Mouse (Mus musculus) inflammation-experienced regulatory T-cells, adult 6 months (primary cell): ENCODE data around the gene Zfp90. TPM values are rescaled to one million over a fixed set of nuclear protein-coding genes. Genes with fewer than 3 reads are reported as not detected.

Experiments used
- ATAC-seq: one replicate; pipeline ENCODE4 v1.8.0; 2017
- polyA plus RNA-seq, 3 experiments: library from polyadenylated mRNA; unstranded; fragments of 100-300 nt; shearing (Covaris generic); gene quantifications; one replicate each; pipeline ENCODE4 v1.2.1; 2017

Gene Zfp90
- polyA plus RNA-seq, 3 experiments from 2014 or later = 2.6 to 5.2 (median 3.6) TPM

DNA sequence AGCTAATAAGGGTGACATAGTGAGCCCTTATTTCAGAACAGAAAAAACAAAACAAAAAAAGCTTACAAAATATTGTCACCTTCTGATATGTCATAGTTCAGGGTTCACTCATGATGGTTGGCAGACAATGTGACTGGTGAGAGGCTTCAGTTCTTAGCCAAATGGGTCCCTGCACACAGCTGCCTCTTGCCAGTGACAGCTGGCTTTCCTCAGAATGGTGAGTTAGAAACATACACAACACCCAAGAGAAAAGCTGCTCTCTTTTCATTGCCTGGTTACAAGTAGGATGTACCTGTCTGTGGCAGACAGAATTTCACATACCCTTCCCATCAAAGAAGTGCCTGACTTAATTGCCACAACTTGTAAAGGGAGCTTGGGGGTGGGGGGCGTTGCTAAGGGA, 18.5 kb downstream of the Zfp90 start:
- no peak for ATAC-seq

GRCm38 (mm10) chr8:106437781-106438180, 22.7 kb downstream of the Zfp90 start:
- ATAC-seq = no peak

GRCm38 (mm10) chr8:106440146-106440545, 25.0 kb downstream of the Zfp90 start:
- no peak for ATAC-seq

DNA sequence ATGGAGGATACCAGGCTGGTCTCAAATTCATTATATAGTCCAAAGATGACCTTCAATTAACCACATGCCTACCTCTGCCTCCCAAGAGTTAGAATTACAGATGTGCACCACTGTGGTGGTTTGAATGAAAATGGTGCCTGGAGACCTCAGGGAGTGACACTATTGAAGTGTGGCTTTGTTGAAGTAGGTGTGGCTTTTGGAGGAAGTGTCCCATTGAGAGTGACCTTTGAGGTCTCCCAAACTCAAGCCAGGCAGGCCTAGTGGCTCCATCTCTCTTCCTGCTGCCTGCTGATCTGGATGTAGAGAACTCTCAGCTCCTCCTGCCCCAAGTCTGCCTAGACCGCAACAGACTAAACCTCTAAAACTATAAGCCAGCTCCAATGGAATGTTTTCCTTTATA, 27.6 kb downstream of the Zfp90 start:
- ATAC-seq = no peak

GRCm38 (mm10) chr8:106451301-106452085, 36.4 kb downstream of the Zfp90 start:
- no peak for ATAC-seq

DNA sequence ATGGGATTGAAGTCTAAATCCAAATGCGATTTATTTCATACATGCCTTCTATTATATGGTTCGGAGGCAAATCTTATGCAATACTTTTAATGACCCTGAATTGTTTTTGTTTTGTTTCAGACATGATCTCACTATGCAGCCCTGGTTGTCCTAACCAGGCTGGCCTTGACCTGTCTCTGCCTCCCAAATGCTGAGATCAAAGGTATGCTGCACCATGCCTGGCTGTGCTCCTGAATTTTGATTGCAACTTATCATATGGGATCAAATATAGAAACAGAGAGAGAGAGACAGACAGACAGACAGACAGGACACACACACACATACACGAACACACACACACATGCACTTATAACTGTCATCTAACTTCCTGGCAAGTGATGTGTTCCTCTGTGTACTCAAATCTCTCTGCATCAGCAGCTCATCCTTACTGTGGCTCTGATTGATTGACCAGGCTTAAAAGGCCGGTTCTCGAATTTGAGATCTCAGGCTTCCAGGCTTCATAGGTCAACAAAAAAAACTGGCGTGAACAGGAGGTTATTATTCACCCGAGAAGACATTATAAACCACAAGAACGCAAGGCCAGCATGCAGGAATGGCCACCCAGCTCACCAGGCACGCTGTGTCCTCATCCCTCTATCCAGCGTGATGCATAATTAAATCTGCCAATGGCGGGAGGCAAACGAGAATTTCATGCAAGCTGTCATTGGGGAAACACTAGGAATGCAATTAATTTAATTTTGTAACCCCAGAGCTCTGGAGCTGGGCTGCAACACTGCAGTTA, 37.8 kb downstream of the Zfp90 start:
- ATAC-seq = no peak

DNA sequence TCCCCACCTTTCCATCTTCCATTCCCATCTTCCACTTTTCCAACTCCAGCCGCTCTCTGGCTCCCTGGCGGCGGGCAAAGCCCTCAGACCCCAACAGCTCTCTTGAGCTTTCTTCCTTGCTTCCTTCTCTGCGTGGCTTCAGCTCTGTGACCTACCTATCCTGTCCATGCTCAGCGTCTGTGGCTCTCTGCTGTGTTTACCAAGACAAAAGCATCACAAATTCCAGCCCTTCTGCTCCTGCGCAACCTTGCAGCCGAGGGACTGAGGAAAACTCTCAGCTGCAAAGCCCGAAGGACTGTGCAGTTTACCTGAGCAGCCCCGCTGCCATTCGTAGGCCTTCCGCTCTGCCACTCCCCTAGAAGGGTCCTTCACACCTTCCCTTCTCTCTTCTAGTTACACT, 38.9 kb downstream of the Zfp90 start:
- no peak for ATAC-seq

- no peak for ATAC-seq
Measured at GRCm38 (mm10) chr8:106462131-106462530, 47.0 kb downstream of the Zfp90 start.

- ATAC-seq = no peak
Measured at GRCm38 (mm10) chr8:106463795-106464194, 48.7 kb downstream of the Zfp90 start.

GRCm38 (mm10) chr8:106469485-106469884, 54.4 kb downstream of the Zfp90 start:
- no peak for ATAC-seq

GRCm38 (mm10) chr8:106474001-106474400, 58.9 kb downstream of the Zfp90 start:
- ATAC-seq = no peak

Other genes with a start within 250 kb of the Zfp90 start
- 10 to 100 TPM; 21.0 to 35.6 (median 33.1) TPM for gene Slc7a6, start 246.5 kb upstream of the Zfp90 start, polyA plus RNA-seq
- 10 to 100 TPM; 20.7 to 26.9 (median 23.1) TPM for gene Slc7a6os, start 204.4 kb upstream of the Zfp90 start, polyA plus RNA-seq
- 10 to 100 TPM; 16.6 to 35.3 (median 27.0) TPM for gene Prmt7, start 204.4 kb upstream of the Zfp90 start, polyA plus RNA-seq
- not detected for gene Smpd3, start 77.3 kb upstream of the Zfp90 start, polyA plus RNA-seq
- gene 6030452D12Rik, start 85.2 kb downstream of the Zfp90 start, polyA plus RNA-seq = not detected
- not detected for gene Cdh3, start 95.6 kb downstream of the Zfp90 start, polyA plus RNA-seq
- gene Gm10073, start 158.1 kb downstream of the Zfp90 start, polyA plus RNA-seq = 100 to 1,000 TPM in 1 of 3 experiments, 10 to 100 TPM in 2; 67.0 to 101 (median 94.0) TPM
- gene Cdh1, start 188.0 kb downstream of the Zfp90 start, polyA plus RNA-seq = 1 to 10 TPM in 2 of 3 experiments, under 1 TPM in 1; 0.26 to 2.4 (median 1.1) TPM